Mouse (Mus musculus): ENCODE data around the gene Casp8.

DNA sequence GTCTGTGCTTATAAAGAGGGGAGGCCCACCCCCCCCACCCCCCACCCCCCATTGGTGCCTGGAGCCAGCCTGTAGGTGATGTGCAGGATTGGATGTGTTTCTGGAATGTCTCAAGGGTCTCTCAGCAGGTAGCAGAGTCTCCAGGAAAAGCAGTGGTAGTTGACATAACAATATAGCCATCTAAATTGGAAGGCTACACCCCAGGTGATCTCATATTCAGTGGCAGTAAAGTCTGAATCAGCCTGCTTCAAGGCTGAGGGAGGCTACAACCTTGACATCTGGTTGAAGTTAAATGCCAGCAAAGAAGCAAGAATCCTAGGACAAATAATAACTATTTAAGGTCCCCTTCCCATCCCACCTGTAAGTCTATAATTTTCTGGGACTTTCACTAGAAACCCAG is 26.0 kb upstream of the Casp8 start:
- no peak for TF ChIP-seq CTCF (IDR thresholded peaks at IDR 0.05)
- TF ChIP-seq EP300 (IDR thresholded peaks at IDR 0.05), result no peak

Measured in lung, postnatal 0 days (tissue).